Mouse (Mus musculus): ENCODE results near the gene Rnf146.
A peak's percentile ranks its signal among the peaks of the same experiment; 100 is the strongest.
"Not testable (repeated sequence)": the region's sequence is repeated elsewhere in the genome, so short reads cannot be mapped to it uniquely, and the experiment has no call there.

Rnf146 gene

DNA sequence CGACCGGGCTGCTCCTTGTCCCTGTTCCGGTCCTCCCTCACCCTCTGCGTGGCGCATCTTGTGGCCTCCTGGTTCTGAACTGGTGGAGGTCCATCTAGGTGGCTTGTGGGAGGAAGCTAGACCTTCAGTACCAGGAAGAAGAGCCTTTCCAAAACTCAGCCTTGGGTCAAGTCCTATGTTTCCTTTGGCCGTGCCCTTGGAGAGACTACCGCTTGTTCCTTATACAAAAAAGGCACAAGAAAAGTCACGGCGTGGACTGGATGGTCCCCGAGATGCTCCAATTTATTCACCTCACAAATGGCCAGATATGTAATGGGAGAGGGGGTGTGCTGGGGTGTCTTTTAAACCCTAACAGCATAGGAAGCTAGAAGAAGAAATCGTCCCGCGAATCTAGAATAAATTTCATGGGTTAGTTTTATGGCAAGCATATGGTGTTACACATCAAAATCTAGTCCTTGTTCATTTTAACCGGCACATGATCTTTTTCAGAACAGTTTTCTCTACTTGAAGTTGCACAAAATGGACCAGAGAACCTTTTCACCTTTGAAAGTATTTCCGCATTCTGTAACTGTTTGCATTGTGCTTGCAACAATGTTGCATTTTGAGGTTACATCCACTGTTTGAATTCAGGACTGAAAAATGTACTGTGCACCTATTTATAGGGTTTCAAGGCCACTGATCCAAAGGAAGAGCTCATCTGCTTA lies at the start of gene Rnf146:
TSS of gene Rnf146 (minus strand) at position 246 of the 704 bp plus-strand sequence.
- DNase-seq (ENCODE audit: low spot score) = no peak

GRCm38 (mm10) chr10:29402656-29403268 lies 40.5 kb upstream of the Rnf146 start:
- DNase-seq (ENCODE audit: low spot score) = no peak

GRCm38 (mm10) chr10:29394890-29395289 lies 32.6 kb upstream of the Rnf146 start:
- not testable (repeated sequence) for DNase-seq (ENCODE audit: low spot score)

- DNase-seq (ENCODE audit: low spot score) = no peak
Measured at GRCm38 (mm10) chr10:29381558-29381957, 19.3 kb upstream of the Rnf146 start.

- DNase-seq (ENCODE audit: low spot score) = no peak
Measured at GRCm38 (mm10) chr10:29374065-29374464, 11.8 kb upstream of the Rnf146 start.

GRCm38 (mm10) chr10:29361464-29362196 lies 612 bp downstream of the Rnf146 start:
- peak; percentile 86 for DNase-seq (ENCODE audit: low spot score)

DNA sequence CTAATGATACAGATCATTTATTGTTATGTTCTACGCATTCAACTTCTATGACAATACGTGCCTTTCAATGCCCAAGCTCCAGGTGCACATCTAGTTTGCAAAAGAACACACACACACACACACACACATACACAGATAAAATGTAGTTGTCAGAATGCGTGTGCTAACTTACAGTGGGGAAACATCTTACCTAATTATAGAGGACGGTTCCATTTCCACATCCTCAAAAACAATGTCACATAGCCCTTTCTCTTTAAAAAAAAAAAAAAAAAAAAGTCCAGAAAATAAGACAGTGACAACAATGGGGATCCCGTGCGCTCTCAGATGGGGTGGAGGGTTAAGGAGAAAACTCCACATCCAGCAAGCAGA lies 1.2 kb downstream of the Rnf146 start:
- no peak for DNase-seq (ENCODE audit: low spot score)

DNA sequence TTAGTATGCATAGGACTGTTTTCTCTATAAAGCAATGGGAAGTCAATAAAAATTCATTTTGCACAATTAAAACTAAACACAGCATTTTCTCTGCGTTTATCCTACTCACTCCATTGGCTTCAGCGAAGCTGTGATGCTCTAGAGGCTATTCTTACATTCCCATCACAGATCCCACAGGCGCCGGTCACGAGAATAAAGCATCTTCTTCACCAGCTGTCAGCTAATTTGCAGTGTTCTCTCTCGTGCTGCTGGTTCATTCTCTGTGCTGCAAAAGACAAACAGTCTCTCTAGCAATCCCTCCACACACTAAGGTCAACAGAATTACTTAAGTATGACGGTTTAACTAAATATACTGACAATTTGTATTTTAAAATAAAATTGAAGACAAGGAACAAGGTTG lies 8.1 kb downstream of the Rnf146 start:
- no peak for DNase-seq (ENCODE audit: low spot score)

DNA sequence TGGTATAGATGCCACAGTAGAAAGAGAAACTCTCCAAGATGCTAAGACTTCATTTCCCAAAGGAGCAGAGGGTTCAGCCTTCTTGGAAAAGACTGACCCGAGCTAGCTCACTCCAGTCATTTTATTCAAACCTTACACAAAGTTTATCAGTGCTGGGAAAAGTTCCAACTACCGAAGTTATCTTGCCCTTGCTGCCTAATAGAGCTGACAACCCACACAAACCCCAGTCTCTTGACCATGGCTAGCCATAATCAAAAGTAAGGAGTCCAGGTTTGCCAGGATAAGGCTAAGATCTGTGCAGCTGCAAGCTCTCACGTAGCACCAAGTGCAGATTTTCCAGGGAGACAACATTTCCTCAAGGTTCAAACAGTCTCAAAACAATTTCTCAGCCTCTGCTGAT lies 9.7 kb downstream of the Rnf146 start:
- no peak for DNase-seq (ENCODE audit: low spot score)

- no peak for DNase-seq (ENCODE audit: low spot score)
Measured at GRCm38 (mm10) chr10:29351420-29351819, 10.8 kb downstream of the Rnf146 start.

GRCm38 (mm10) chr10:29346638-29347037 lies 15.6 kb downstream of the Rnf146 start:
- no peak for DNase-seq (ENCODE audit: low spot score)

DNA sequence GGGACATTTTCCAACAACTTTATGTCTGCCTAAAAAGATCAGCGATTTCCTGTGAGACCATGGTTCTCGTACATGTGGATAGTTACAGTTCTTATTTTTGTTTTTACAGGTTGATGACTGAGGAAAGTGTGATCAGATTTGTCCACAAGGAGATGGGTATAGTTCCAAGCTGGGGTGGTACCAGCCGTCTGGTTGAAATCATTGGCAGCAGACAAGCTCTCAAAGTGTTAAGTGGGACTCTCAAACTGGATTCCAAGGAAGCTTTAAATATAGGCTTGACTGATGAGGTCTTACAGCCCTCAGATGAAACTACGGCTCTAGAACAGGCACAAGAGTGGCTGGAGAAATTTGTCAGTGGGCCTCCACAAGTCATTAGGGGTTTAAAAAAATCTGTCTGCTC lies 18.0 kb downstream of the Rnf146 start:
- no peak for DNase-seq (ENCODE audit: low spot score)

- peak; percentile 66 for DNase-seq (ENCODE audit: low spot score)
Measured at GRCm38 (mm10) chr10:29338355-29339056, 23.7 kb downstream of the Rnf146 start.

GRCm38 (mm10) chr10:29333836-29334235 lies 28.4 kb downstream of the Rnf146 start:
- peak; percentile 6 for DNase-seq (ENCODE audit: low spot score)

- no peak for DNase-seq (ENCODE audit: low spot score)
Measured at GRCm38 (mm10) chr10:29324817-29325216, 37.4 kb downstream of the Rnf146 start.

DNA sequence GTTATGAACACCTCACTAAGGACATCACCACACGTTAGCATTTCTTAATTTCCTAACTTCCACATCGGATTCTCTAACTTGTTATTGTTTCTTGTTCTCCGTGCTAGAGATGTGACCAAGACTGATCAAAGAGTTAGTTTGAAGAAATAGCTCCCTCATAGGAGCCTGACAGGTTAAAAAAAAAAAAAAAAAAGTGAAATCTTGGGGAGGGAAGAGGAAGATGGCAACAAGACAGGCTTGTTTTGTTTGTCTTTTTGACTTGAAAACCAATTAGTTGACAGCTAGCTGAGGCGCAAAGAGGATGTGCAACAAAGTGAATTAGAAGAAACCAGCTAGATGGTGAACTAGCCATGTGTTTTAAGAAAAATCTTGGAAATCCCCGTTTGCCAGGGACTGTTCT lies 48.3 kb downstream of the Rnf146 start:
- DNase-seq (ENCODE audit: low spot score) = no peak

DNA sequence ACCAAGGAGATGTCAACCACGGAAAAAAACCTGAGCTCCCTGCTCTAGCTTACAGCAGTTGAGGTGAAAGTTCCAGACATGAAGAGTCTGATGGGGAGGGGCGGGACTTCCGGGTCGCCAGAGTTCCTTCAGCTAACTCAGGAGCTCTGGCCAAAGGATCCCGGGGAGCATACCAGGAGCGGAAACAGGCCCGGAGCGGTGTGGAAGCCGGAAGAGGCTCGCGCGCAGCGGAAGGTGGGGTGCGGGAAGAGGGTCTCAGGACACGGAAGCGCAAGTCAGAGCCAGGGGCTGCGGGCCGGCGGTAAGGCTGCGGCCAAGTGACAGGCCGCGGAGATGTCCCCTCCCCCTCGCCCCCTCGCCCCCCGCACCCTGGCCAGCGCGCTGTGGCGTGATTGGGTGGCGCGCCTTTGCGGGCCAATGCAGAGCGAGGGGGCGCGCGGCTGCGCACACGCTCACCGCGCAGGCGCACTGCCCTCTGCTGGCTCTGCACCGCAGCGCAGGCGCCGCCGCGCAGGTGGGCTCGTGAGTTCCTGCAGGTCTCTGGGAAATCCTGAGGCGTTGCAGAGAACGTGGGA lies 49.1 kb downstream of the Rnf146 start, which contains the start of gene Echdc1:
TSS of gene Echdc1 (plus strand) at position 103 of the 575 bp plus-strand sequence.
- DNase-seq (ENCODE audit: low spot score) = peak; percentile 86

- no peak for DNase-seq (ENCODE audit: low spot score)
Measured at GRCm38 (mm10) chr10:29311480-29312219, 50.6 kb downstream of the Rnf146 start.

GRCm38 (mm10) chr10:29302230-29302629 lies 60.0 kb downstream of the Rnf146 start:
- no peak for DNase-seq (ENCODE audit: low spot score)

Data from urinary bladder, postnatal 14 days (tissue).